Mouse (Mus musculus): Measurements from ENCODE around the gene Gbp8. TPM values are rescaled to one million over a fixed set of nuclear protein-coding genes. Genes with fewer than 3 reads are reported as not detected.
"Not testable (repeated sequence)": the region's sequence is repeated elsewhere in the genome, so short reads cannot be mapped to it uniquely, and the experiment has no call there.

Gbp8 gene
- polyA plus RNA-seq, 1 experiment: 11.3 TPM

DNA sequence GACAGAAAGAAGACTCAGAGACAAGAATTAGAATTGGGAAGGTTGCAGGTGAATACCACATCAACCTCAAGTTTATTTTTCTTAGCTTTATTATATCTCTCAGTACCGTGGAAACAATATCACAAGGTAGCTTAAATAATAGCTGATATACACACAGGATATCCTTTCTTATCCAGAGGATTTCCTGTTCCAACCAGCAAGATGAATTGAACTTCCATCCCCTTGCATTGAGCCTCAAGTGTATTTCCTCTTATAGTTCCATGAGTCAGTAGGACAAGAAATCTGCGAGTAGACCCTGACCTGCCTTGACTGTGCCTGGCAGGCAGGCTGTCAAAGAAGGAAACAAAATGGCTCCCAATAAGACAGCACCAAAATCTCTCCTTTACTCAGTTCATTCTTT, 23.6 kb downstream of the Gbp8 start:
- H3K4me1 ChIP-seq (ENCODE audit: control insufficient read depth, insufficient read depth, low read length): no peaks in the 10 kb centered on the region; the same call in 1 of the 2 replicates
- no peak for TF ChIP-seq POLR2A (IDR thresholded peaks at IDR 0.05; ENCODE audit: borderline replicate concordance, control insufficient read depth, low read depth, low read length)
- TF ChIP-seq CTCF (IDR thresholded peaks at IDR 0.05; ENCODE audit: control insufficient read depth, insufficient read depth, low read length): no peak
- H3K27ac ChIP-seq (ENCODE audit: control insufficient read depth, insufficient read depth, low read depth, low read length, poor library complexity): no peak overlapping the region
- no peak overlapping the region for H3K4me3 ChIP-seq (replicated peaks; ENCODE audit: control insufficient read depth, low read depth, low read length)
- 24% methylated on average over 2 of the region's 2 CpGs for WGBS

GRCm38 (mm10) chr5:105114696-105115095, 24.6 kb downstream of the Gbp8 start:
- Histone ChIP-seq H3K27ac (ENCODE audit: control insufficient read depth, insufficient read depth, low read depth, low read length, poor library complexity) (no peak overlapping the region), H3K4me3 (replicated peaks; ENCODE audit: control insufficient read depth, low read depth, low read length) (no peak overlapping the region), H3K4me1 (ENCODE audit: control insufficient read depth, insufficient read depth, low read length) (no peaks in the 10 kb centered on the region; the same call in 1 of the 2 replicates)
- WGBS: 14% methylated on average over 2 of the region's 2 CpGs
- TF ChIP-seq CTCF (IDR thresholded peaks at IDR 0.05; ENCODE audit: control insufficient read depth, insufficient read depth, low read length) (no peak), POLR2A (IDR thresholded peaks at IDR 0.05; ENCODE audit: borderline replicate concordance, control insufficient read depth, low read depth, low read length) (no peak)

- no peak for TF ChIP-seq CTCF (IDR thresholded peaks at IDR 0.05; ENCODE audit: control insufficient read depth, insufficient read depth, low read length)
- no peak for TF ChIP-seq POLR2A (IDR thresholded peaks at IDR 0.05; ENCODE audit: borderline replicate concordance, control insufficient read depth, low read depth, low read length)
- WGBS: 83% methylated on average over 5 of the region's 5 CpGs
- H3K4me3 ChIP-seq (replicated peaks; ENCODE audit: control insufficient read depth, low read depth, low read length): no peak overlapping the region
- H3K27ac ChIP-seq (ENCODE audit: control insufficient read depth, insufficient read depth, low read depth, low read length, poor library complexity): no peak overlapping the region
- H3K4me1 ChIP-seq (ENCODE audit: control insufficient read depth, insufficient read depth, low read length): no peaks in the 10 kb centered on the region; the same call in 1 of the 2 replicates
Observed at GRCm38 (mm10) chr5:105113656-105114055, 25.7 kb downstream of the Gbp8 start.

DNA sequence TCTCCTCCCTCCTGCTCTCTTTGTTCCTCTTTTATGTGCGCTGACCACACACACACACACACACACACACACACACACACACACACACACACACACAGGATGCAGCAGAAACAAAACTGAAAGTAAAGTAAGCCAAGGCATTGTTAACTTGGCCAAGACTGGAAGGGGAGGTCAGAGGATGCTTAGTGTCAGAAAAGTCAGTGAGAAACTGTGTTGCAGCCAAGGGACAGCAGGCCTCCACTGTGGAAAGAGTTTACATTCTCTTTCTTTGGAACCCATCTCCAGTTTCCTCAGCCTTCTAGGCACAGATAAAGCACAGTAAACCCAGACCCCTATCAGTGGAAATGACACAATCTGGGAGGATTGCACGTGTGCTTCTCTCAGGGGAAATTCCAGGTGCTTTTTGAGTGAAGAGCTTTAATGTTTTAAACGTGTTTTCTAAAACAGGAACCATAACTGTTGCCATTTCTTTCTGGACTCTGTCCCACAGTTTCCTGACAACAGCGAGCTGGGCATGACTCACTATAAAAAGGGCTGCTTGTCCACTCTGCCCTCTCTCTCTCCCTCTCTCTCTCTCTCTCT, 29.0 kb downstream of the Gbp8 start:
- H3K4me1 ChIP-seq (ENCODE audit: control insufficient read depth, insufficient read depth, low read length): not testable (repeated sequence)
- 3% methylated on average over 4 of the region's 4 CpGs for WGBS
- peak overlapping the region; percentile 72 for H3K27ac ChIP-seq (ENCODE audit: control insufficient read depth, insufficient read depth, low read depth, low read length, poor library complexity)
- peak overlapping the region; percentile 6 for H3K4me3 ChIP-seq (replicated peaks; ENCODE audit: control insufficient read depth, low read depth, low read length)

GRCm38 (mm10) chr5:105109775-105110174, 29.6 kb downstream of the Gbp8 start:
- peak overlapping the region; percentile 1 for H3K4me3 ChIP-seq (replicated peaks; ENCODE audit: control insufficient read depth, low read depth, low read length)
- 0% methylated on average over 1 of the region's 1 CpGs for WGBS
- H3K4me1 ChIP-seq (ENCODE audit: control insufficient read depth, insufficient read depth, low read length): not testable (repeated sequence)
- H3K27ac ChIP-seq (ENCODE audit: control insufficient read depth, insufficient read depth, low read depth, low read length, poor library complexity): peak overlapping the region; percentile 59; the same call in 1 of the 2 replicates

DNA sequence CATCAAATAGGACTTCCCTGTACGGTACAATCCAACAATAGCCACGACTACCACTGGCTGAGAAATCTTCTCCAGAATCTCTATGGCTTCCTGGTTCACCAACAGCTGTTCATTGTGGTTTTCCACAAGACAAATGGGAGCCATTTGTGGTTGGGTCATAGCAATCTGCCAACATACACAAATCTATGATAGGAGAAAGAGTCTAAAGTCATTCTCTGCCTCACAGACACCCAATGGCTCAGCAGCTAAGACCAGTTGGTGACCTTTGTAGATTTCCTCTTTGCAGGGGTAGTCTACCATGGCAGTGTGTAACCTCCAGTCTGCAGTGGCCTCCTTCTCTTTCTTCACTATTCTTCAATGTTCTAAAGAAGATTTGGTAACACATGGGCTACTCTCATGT, 33.7 kb downstream of the Gbp8 start:
- not testable (repeated sequence) for H3K27ac ChIP-seq (ENCODE audit: control insufficient read depth, insufficient read depth, low read depth, low read length, poor library complexity); H3K4me3 ChIP-seq (replicated peaks; ENCODE audit: control insufficient read depth, low read depth, low read length); H3K4me1 ChIP-seq (ENCODE audit: control insufficient read depth, insufficient read depth, low read length)
- WGBS: 0% methylated on average over 2 of the region's 2 CpGs

GRCm38 (mm10) chr5:105081900-105082299, 57.4 kb downstream of the Gbp8 start:
- Histone ChIP-seq H3K4me1 (ENCODE audit: control insufficient read depth, insufficient read depth, low read length) (no peaks in the 10 kb centered on the region), H3K4me3 (replicated peaks; ENCODE audit: control insufficient read depth, low read depth, low read length) (no peak overlapping the region), H3K27ac (ENCODE audit: control insufficient read depth, insufficient read depth, low read depth, low read length, poor library complexity) (no peak overlapping the region)
- TF ChIP-seq POLR2A (IDR thresholded peaks at IDR 0.05; ENCODE audit: borderline replicate concordance, control insufficient read depth, low read depth, low read length) (no peak), CTCF (IDR thresholded peaks at IDR 0.05; ENCODE audit: control insufficient read depth, insufficient read depth, low read length) (no peak)

- H3K4me3 ChIP-seq (replicated peaks; ENCODE audit: control insufficient read depth, low read depth, low read length); H3K27ac ChIP-seq (ENCODE audit: control insufficient read depth, insufficient read depth, low read depth, low read length, poor library complexity); H3K4me1 ChIP-seq (ENCODE audit: control insufficient read depth, insufficient read depth, low read length): not testable (repeated sequence)
Observed at GRCm38 (mm10) chr5:105068356-105068755, 71.0 kb downstream of the Gbp8 start.

DNA sequence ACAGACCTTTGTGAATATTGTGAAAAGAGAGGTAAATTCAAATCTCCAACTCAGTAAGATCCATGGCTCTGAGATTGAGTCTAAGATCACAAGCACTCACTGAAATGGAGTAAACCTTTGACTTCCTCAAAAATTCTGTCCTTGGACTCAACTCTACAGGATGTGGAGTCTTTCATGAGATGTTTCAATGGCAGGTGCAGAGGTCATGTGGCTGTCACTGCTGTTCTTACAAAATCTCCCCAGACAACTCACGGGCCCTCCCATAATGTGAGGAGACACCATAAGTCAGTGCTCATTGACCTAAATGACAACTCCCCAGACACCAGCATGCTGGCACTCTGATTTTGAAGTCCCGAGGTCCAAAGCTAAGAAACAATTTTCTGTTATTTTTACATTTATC, 74.9 kb downstream of the Gbp8 start:
- not testable (repeated sequence) for H3K27ac ChIP-seq (ENCODE audit: control insufficient read depth, insufficient read depth, low read depth, low read length, poor library complexity); H3K4me1 ChIP-seq (ENCODE audit: control insufficient read depth, insufficient read depth, low read length); H3K4me3 ChIP-seq (replicated peaks; ENCODE audit: control insufficient read depth, low read depth, low read length)
- 30% methylated on average over 2 of the region's 2 CpGs for WGBS

GRCm38 (mm10) chr5:105063321-105063720, 76.0 kb downstream of the Gbp8 start:
- no peak overlapping the region for H3K27ac ChIP-seq (ENCODE audit: control insufficient read depth, insufficient read depth, low read depth, low read length, poor library complexity)
- no peak overlapping the region for H3K4me3 ChIP-seq (replicated peaks; ENCODE audit: control insufficient read depth, low read depth, low read length)
- WGBS: 76% methylated on average over 1 of the region's 1 CpGs
- TF ChIP-seq CTCF (IDR thresholded peaks at IDR 0.05; ENCODE audit: control insufficient read depth, insufficient read depth, low read length) (no peak), POLR2A (IDR thresholded peaks at IDR 0.05; ENCODE audit: borderline replicate concordance, control insufficient read depth, low read depth, low read length) (no peak)
- no peaks in the 10 kb centered on the region; the same call in 1 of the 2 replicates for H3K4me1 ChIP-seq (ENCODE audit: control insufficient read depth, insufficient read depth, low read length)

DNA sequence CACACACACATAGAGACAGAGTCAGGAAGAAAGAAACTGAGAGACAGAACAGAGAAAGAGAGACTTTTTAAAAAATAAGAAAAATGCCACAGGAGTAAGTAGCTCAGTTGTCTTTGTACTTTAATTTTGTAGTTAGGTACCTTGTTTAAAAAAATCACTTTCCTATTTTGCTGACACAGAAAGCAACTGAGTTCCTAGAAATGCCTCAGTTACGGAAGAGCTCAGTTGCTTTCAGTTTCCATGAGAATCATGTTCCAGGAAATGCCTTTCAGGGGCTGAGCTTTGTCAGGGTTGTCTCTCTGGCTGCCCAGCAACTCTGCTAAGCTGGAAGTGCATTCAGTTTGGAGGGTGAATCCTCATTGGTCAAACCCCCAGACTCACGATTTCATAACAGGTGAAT, 76.9 kb downstream of the Gbp8 start:
- not testable (repeated sequence) for H3K4me3 ChIP-seq (replicated peaks; ENCODE audit: control insufficient read depth, low read depth, low read length); H3K4me1 ChIP-seq (ENCODE audit: control insufficient read depth, insufficient read depth, low read length); H3K27ac ChIP-seq (ENCODE audit: control insufficient read depth, insufficient read depth, low read depth, low read length, poor library complexity)
- 42% methylated on average over 2 of the region's 2 CpGs for WGBS
